Mouse (Mus musculus): Measurements from ENCODE around the gene Fam167b. TPM values are rescaled to one million over a fixed set of nuclear protein-coding genes. Genes with fewer than 3 reads are reported as not detected.
"Not testable (repeated sequence)": the region's sequence is repeated elsewhere in the genome, so short reads cannot be mapped to it uniquely, and the experiment has no call there.

Fam167b gene
- total RNA-seq, 2 experiments from 2014 or later: 0.67 TPM; not detected in 1

GRCm38 (mm10) chr4:129540012-129540411 is 38.3 kb downstream of the Fam167b start:
- peak in 1 of 2 experiments; percentile 37 for DNase-seq (ENCODE audit: extremely low spot score in 1 of 2, low spot score in 2 of 2)
- intact Hi-C loops (cut with DNase I): no loop called here

- DNase-seq (ENCODE audit: extremely low spot score in 1 of 2, low spot score in 2 of 2); intact Hi-C loops (cut with DNase I): not testable (repeated sequence)
Measured at GRCm38 (mm10) chr4:129528901-129529300, 49.4 kb downstream of the Fam167b start.

Small RNAs within 50 kb of the gene (microRNA-seq; reads per million reads assigned to microRNA genes)
- gene Mir8119: not detected

Other genes starting within 250 kb of the Fam167b start
- gene Rbbp4, start 243.2 kb downstream of the Fam167b start, total RNA-seq (2021): 100 to 1,000 TPM; 124 to 134 TPM
- gene Zbtb8os, start 242.9 kb downstream of the Fam167b start, total RNA-seq (2021): 10 to 100 TPM; 18.9 to 24.7 TPM
- gene Zbtb8a, start 200.4 kb downstream of the Fam167b start, total RNA-seq (2021): 1 to 10 TPM; 7.6 to 8.5 TPM
- gene Zbtb8b, start 137.7 kb downstream of the Fam167b start, total RNA-seq (2021): 1 to 10 TPM; 4.6 to 4.7 TPM
- 10 to 100 TPM; 40.8 to 46.6 TPM for gene Bsdc1, start 117.0 kb downstream of the Fam167b start, total RNA-seq (2021)
- gene Tssk3, start 87.5 kb downstream of the Fam167b start, total RNA-seq (2021): 1 to 10 TPM in 1 of 2 experiments, under 1 TPM in 1; 0.36 to 1.1 TPM
- gene Fam229a, start 87.4 kb downstream of the Fam167b start, total RNA-seq (2021): 1 to 10 TPM in 1 of 2 experiments, not detected in 1; 1.8 TPM
- 100 to 1,000 TPM; 884 to 935 TPM for gene Marcksl1, start 65.0 kb downstream of the Fam167b start, total RNA-seq (2021)
- 10 to 100 TPM; 29.4 to 33.0 TPM for gene Hdac1, start 35.8 kb downstream of the Fam167b start, total RNA-seq (2021)
- 10 to 100 TPM in 1 of 2 experiments, 1 to 10 TPM in 1; 9.5 to 10.8 TPM for gene Lck, start 4.9 kb downstream of the Fam167b start, total RNA-seq (2021)
- 100 to 1,000 TPM; 141 to 151 TPM for gene Eif3i, start 22.1 kb upstream of the Fam167b start, total RNA-seq (2021)
- 100 to 1,000 TPM; 110 TPM for gene Tmem234, start 22.1 kb upstream of the Fam167b start, total RNA-seq (2021)
- 1 to 10 TPM; 3.0 to 3.2 TPM for gene Dcdc2b, start 35.7 kb upstream of the Fam167b start, total RNA-seq (2021)
- 10 to 100 TPM; 29.3 to 31.5 TPM for gene Iqcc, start 40.5 kb upstream of the Fam167b start, total RNA-seq (2021)
- gene Ccdc28b, start 45.4 kb upstream of the Fam167b start, total RNA-seq (2021): 100 to 1,000 TPM; 123 to 130 TPM
- gene Txlna, start 62.5 kb upstream of the Fam167b start, total RNA-seq (2021): 10 to 100 TPM; 33.7 to 39.4 TPM
- gene Kpna6, start 94.2 kb upstream of the Fam167b start, total RNA-seq (2021): 10 to 100 TPM; 91.3 to 91.4 TPM
- 10 to 100 TPM; 13.3 to 16.3 TPM for gene Tmem39b, start 118.3 kb upstream of the Fam167b start, total RNA-seq (2021)
- 100 to 1,000 TPM; 105 to 108 TPM for gene Khdrbs1, start 163.8 kb upstream of the Fam167b start, total RNA-seq (2021)
- gene Ptp4a2, start 232.7 kb upstream of the Fam167b start, total RNA-seq (2021): 100 to 1,000 TPM; 123 to 131 TPM

Data from left cerebral cortex, postnatal 10 days (tissue).